Mouse (Mus musculus) C2C12 (cell line): ENCODE results near the gene Krtap19-1.

ENCODE experiments used
- CTCF ChIP-seq: IDR thresholded peaks from one replicate; pipeline ENCODE4 v1.5.1; 2011; ENCODE audit not compliant: control insufficient read depth, insufficient read depth, insufficient read length
- USF1 ChIP-seq: IDR thresholded peaks from one replicate; pipeline ENCODE4 v1.6.1; 2011; ENCODE audit warnings: low read depth, mild to moderate bottlenecking, control low read depth, moderate library complexity

GRCm38 (mm10) chr16:88884989-88885388 lies 15.8 kb upstream of the Krtap19-1 start, which contains the start of gene Krtap19-4:
- TF ChIP-seq CTCF = no peak
- no peak for TF ChIP-seq USF1
